Mouse (Mus musculus) forebrain, embryonic 11.5 days (tissue): ENCODE measurements around the gene Colec11. TPM values are rescaled to one million over a fixed set of nuclear protein-coding genes. Genes with fewer than 3 reads are reported as not detected.

Experiments used
- ATAC-seq: fragments of 200-750 bp; cut with Nextera tagmentation; replicated peaks from 2 replicates; pipeline ENCODE4 v1.8.0; 2017; ENCODE audit warnings: moderate TSS enrichment; ENCODE audit not compliant: low FRiP score
- DNase-seq: peaks from one replicate; pipeline ENCODE4 v3.0.0-alpha.2; 2017; ENCODE audit warnings: low spot score
- H3K27ac ChIP-seq: fragments of 300-500 bp; sonication (generic); 2 replicates; pipeline ENCODE4 v1.5.1; 2014; ENCODE audit warnings: low read depth, low read length
- H3K27me3 ChIP-seq: fragments of 300-500 bp; sonication (generic); 2 replicates; pipeline ENCODE4 v1.6.1; 2014; ENCODE audit warnings: mild to moderate bottlenecking, low read length, mixed read lengths; ENCODE audit not compliant: control insufficient read depth, insufficient read depth
- H3K36me3 ChIP-seq: fragments of 300-500 bp; sonication (generic); 2 replicates; pipeline ENCODE4 v1.6.1; 2014; ENCODE audit warnings: mild to moderate bottlenecking, low read length, moderate library complexity, mixed read lengths; ENCODE audit not compliant: control insufficient read depth, insufficient read depth
- H3K4me1 ChIP-seq: fragments of 300-500 bp; sonication (generic); replicated peaks from 2 replicates; pipeline ENCODE4 v1.6.1; 2014; ENCODE audit warnings: low read length, mixed read lengths; ENCODE audit not compliant: control insufficient read depth, insufficient read depth
- H3K4me2 ChIP-seq: fragments of 300-500 bp; sonication (generic); 2 replicates; pipeline ENCODE4 v1.6.1; 2014; ENCODE audit warnings: low read depth, mild to moderate bottlenecking, low read length, moderate library complexity, mixed read lengths; ENCODE audit not compliant: severe bottlenecking
- H3K4me3 ChIP-seq: fragments of 300-500 bp; sonication (generic); 2 replicates; pipeline ENCODE4 v1.5.1; 2014; ENCODE audit warnings: low read depth, low read length
- H3K9ac ChIP-seq: fragments of 300-500 bp; sonication (generic); 2 replicates; pipeline ENCODE4 v1.6.1; 2014; ENCODE audit warnings: low read length
- H3K9me3 ChIP-seq: fragments of 300-500 bp; sonication (generic); 2 replicates; pipeline ENCODE4 v1.6.1; 2016; ENCODE audit warnings: low read length, mixed read lengths; ENCODE audit not compliant: control insufficient read depth
- WGBS: fragments of 180-500 bp; shearing (Covaris S2); extraction: QIAGEN DNeasy Blood & Tissue Kit; methylation state at CpG from one replicate; pipeline ENCODE4 v1.1.7; 2014; 5-methylcytosine and 5-hydroxymethylcytosine counted together
- polyA plus RNA-seq: library from polyadenylated mRNA; unstranded; fragments of >200 nt; fragmentation: Nextera tagmentation; extraction: Ambion mirVana; gene quantifications from 2 replicates; pipeline ENCODE4 v1.2.1, GENCODE M21; 2014

Colec11 gene
- polyA plus RNA-seq, 1 experiment from 2014 or later = not detected

DNA sequence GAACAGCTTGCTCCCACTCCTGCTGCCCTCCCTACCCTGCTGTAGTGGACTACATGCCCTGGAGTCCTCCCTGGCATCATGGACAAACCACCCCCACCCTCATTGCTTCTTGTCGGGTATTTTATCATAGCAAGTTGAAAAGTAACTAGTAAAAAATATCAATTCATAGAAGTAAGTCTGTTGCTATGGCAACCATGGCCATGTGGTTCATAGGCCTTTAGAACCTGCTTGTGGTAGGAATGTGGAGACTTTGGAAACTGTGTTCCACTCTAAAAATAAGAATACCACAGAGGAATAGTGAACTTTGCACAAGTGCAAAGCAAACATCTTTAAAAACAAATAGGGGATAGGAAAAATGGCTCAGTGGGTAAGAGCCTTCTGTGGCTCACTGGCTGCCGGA, 50.9 kb downstream of the Colec11 start:
- Histone ChIP-seq H3K4me1 (no peaks in the 10 kb centered on the region), H3K27me3 (no peaks in the 10 kb centered on the region), H3K9ac (no peak overlapping the region), H3K4me2 (no peak overlapping the region), H3K4me3 (no peak overlapping the region), H3K27ac (no peak overlapping the region), H3K9me3 (no peaks in the 10 kb centered on the region), H3K36me3 (no peaks in the 10 kb centered on the region)
- DNase-seq (no peak), ATAC-seq (no peak)
- 90% methylated on average over 2 of the region's 2 CpGs for WGBS

DNA sequence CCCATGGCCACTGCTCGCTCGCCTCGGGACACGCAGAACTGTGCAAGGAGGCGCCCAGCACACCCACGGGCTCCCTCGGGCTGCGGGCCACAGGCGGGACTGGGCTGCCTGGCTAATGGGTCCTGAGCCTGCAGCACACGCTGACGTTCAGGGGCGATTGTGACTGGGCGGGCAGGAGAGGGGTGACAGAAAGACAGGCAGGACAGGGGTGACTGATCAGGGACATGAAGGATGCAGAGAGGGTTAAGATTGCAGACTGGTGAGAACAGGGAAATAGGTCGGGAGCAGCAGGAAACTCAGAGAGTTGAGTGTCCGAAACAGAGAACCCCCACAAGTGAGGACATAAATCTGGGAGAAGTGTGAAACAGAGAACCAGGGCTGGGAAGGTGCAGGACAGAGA, 70.9 kb downstream of the Colec11 start, which contains the start of gene Dcdc2c:
Dcdc2c (minus strand) TSS at position 101 of the 400 bp plus-strand sequence.
- Histone ChIP-seq H3K4me3 (no peak within 1 kb of the TSS), H3K9me3 (no peaks in the 10 kb centered on the region), H3K27me3 (no peaks in the 10 kb centered on the region), H3K36me3 (no peaks in the 10 kb centered on the region), H3K27ac (no peak within 1 kb of the TSS), H3K9ac (no peak within 1 kb of the TSS), H3K4me2 (no peak within 1 kb of the TSS), H3K4me1 (no peaks in the 10 kb centered on the region)
- no peak for ATAC-seq
- DNase-seq = no peak
- WGBS = 68% methylated on average over 15 of the region's 15 CpGs

DNA sequence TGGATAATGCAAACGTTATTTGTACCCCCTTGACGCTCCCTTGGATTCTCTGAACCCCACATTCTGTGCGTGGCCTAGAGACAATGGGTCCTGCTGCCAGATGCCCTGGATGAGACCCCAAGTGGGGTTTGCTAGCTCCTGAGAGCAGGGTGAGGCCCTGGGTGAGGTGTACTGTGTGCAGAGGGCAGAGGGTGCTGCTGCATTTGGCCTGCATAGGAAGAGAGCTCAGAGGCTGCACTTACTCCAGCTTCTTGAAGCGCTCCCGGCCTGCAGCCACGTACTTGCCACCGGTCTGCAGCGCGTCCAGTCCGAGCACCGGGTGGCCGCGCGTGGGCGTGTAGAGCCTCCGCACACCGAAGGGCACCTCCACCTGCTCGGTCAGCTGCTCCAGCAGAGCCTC, 71.4 kb downstream of the Colec11 start:
- DNase-seq (no peak), ATAC-seq (no peak)
- no peak overlapping the region for H3K9ac ChIP-seq
- no peaks in the 10 kb centered on the region for H3K9me3 ChIP-seq
- H3K27me3 ChIP-seq = no peaks in the 10 kb centered on the region
- H3K4me2 ChIP-seq = no peak overlapping the region
- no peak overlapping the region for H3K27ac ChIP-seq
- no peaks in the 10 kb centered on the region for H3K36me3 ChIP-seq
- no peak overlapping the region for H3K4me3 ChIP-seq
- WGBS = 60% methylated on average over 18 of the region's 18 CpGs
- H3K4me1 ChIP-seq = no peaks in the 10 kb centered on the region

- H3K9me3 ChIP-seq = no peaks in the 10 kb centered on the region
- DNase-seq (no peak), ATAC-seq (no peak)
- H3K9ac ChIP-seq = no peak overlapping the region
- H3K27ac ChIP-seq = no peak overlapping the region
- H3K4me1 ChIP-seq = no peaks in the 10 kb centered on the region
- H3K4me3 ChIP-seq = no peak overlapping the region
- H3K36me3 ChIP-seq = no peaks in the 10 kb centered on the region
- H3K4me2 ChIP-seq = no peak overlapping the region
- H3K27me3 ChIP-seq = no peaks in the 10 kb centered on the region
- 68% methylated on average over 4 of the region's 4 CpGs for WGBS
Observed at GRCm38 (mm10) chr12:28548887-28549286, 74.3 kb downstream of the Colec11 start.

Other genes with a start within 250 kb of the Colec11 start
- gene Dcdc2c, start 71.0 kb downstream of the Colec11 start, polyA plus RNA-seq = 0.21 and 0.31 TPM in 2 replicates
- gene Allc, start 40.9 kb downstream of the Colec11 start, polyA plus RNA-seq = not detected in 2 replicates
- gene Rps7, start 12.6 kb upstream of the Colec11 start, polyA plus RNA-seq = 626 and 751 TPM in 2 replicates
- gene Rnaseh1, start 26.2 kb upstream of the Colec11 start, polyA plus RNA-seq = 27.6 and 30.4 TPM in 2 replicates
- gene Adi1, start 51.9 kb upstream of the Colec11 start, polyA plus RNA-seq = 54.6 and 56.9 TPM in 2 replicates
- 40.0 and 40.1 TPM in 2 replicates for gene Trappc12, start 127.1 kb upstream of the Colec11 start, polyA plus RNA-seq
- gene Eipr1, start 128.4 kb upstream of the Colec11 start, polyA plus RNA-seq = 36.3 and 40.3 TPM in 2 replicates